Mouse (Mus musculus) adrenal gland, postnatal 25 days (tissue): Measurements from ENCODE around the gene Gm8882. TPM values are rescaled to one million over a fixed set of nuclear protein-coding genes. Genes with fewer than 3 reads are reported as not detected.
"Not testable (repeated sequence)": the region's sequence is repeated elsewhere in the genome, so short reads cannot be mapped to it uniquely, and the experiment has no call there.

Source experiments
- DNase-seq: peaks from one replicate; pipeline ENCODE4 v3.0.0; 2021; ENCODE audit warnings: mixed read lengths
- long read RNA-seq: library from polyadenylated mRNA; stranded (forward); transcript quantifications from one replicate; pipeline ENCODE4 v2.0.0, GENCODE M21; 2021
- total RNA-seq: library from RNA; stranded (reverse); gene quantifications from 2 replicates; pipeline ENCODE4 v1.2.3, GENCODE M21; 2021

The Gm8882 gene
- total RNA-seq, result not detected in 2 replicates
- long read RNA-seq, result 0 reads

GRCm38 (mm10) chr6:132364034-132364433 lies at the start of gene Gm8882:
Gm8882 (minus strand) TSS chr6:132364134.
- DNase-seq, result not testable (repeated sequence)

- not testable (repeated sequence) for DNase-seq
Observed at GRCm38 (mm10) chr6:132314657-132315056, 49.3 kb downstream of the Gm8882 start, which contains the start of gene Prpmp5. Prpmp5 (minus strand) TSS chr6:132314757.

Other genes starting within 250 kb of the Gm8882 start
- gene Prb1, start 153.6 kb downstream of the Gm8882 start, total RNA-seq, result not detected in 2 replicates
- not detected in 2 replicates for gene Prpmp5, start 49.4 kb downstream of the Gm8882 start, total RNA-seq
- gene Prh1, start 205.7 kb upstream of the Gm8882 start, total RNA-seq, result not detected in 2 replicates
- gene Prp2, start 231.8 kb upstream of the Gm8882 start, total RNA-seq, result not detected in 2 replicates